Mouse (Mus musculus): ENCODE data around the gene Catsperz. TPM values are rescaled to one million over a fixed set of nuclear protein-coding genes. Genes with fewer than 3 reads are reported as not detected.
A peak's percentile ranks its signal among the peaks of the same experiment; 100 is the strongest.

Gene Catsperz
- polyA plus RNA-seq, 1 experiment from 2014 or later: 1.4 TPM

DNA sequence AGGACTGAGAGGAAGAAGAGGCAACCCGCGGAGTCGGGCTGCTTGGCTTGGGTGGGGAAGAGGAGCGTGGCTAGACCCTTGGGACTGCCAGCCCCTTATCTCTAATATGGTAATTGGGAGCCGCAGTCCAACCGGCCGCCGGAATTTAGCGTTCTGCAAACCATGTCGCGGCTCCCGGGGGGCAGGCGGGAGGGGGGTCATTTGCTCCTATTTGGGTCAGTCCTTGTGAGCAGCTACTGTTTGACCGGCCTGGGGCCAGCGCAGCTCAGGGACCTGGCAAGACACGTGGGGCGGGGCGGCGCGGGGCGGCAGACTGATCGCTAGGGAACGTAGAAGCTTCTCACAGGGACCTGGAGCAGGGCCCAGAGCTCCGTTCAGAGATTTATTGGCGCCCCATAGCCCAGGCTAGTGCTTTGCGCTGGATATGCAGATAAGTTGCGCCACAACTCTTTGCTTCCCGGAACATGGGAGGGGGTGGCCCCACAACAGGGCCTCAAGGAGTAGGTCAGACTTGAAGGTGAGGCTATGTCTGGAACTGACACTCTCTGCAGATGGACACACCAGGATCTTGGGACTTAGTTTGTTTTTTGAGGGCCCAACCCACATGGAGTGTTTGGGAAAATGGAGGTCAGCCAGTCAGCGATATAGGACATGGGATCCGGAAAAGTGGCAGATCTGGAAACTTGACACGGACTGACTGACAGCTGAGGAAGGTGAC lies 27.0 kb upstream of the Catsperz start:
- Histone ChIP-seq H3K4me2 (ENCODE audit: low read length) (peak overlapping the region; percentile 88), H3K36me3 (ENCODE audit: control insufficient read depth, insufficient read depth, low read length) (peaks cover 28% of the 10 kb centered on the region), H3K4me3 (ENCODE audit: control insufficient read depth in 1 of 2, insufficient read depth in 1 of 2, low read depth in 1 of 2, low read length in 2 of 2) (peak overlapping the region; percentile 64 to 66), H3K27me3 (ENCODE audit: control insufficient read depth, insufficient read depth, low read length) (no peaks in the 10 kb centered on the region), H3K9me3 (ENCODE audit: control insufficient read depth, low read length) (no peaks in the 10 kb centered on the region), H3K4me1 (ENCODE audit: control insufficient read depth in 2 of 2, insufficient read depth in 2 of 2, low read length in 2 of 2) (peaks cover 28 to 50% of the 10 kb centered on the region in 2 experiments), H3K27ac (replicated peaks in 1 of 2; ENCODE audit: control insufficient read depth in 1 of 2, insufficient read depth in 1 of 2, low read depth in 2 of 2, low read length in 2 of 2) (peak overlapping the region; percentile 97 to 98), H3K9ac (ENCODE audit: low read length) (peak overlapping the region; percentile 88)
- peak; percentile 51 for ATAC-seq (ENCODE audit: insufficient number of reproducible peaks, insufficient read depth, low FRiP score, low read depth)
- WGBS: 1% methylated on average over 31 of the region's 31 CpGs

DNA sequence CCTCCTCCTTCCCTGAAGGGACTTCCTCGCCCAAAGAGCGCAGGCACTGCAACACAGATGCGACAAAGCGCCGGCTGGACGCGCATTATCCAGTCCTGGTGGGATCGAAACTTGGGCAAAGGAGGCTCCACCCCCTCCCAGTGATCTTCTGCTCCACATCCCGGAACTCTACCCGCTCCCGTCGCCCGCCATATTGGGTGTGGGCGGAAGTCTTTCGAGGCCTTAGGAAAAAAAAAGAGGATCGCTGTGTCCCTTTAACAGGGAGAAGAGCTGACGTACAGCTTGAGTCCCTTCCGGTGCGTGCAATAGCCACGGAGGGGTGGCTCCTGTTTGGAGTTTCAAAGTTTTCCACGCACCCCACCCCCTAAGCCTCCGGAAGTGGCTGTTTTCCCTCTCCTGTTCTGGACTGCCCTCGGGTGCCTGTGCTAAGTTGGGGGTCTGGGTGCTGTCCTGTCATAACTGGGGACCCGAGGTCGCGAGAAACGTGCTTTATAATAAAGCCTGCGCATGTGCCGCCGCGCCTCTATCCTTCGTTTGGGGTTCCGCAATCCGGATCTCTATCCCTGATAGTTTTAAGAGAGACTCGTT lies 26.3 kb upstream of the Catsperz start:
- Histone ChIP-seq H3K9me3 (ENCODE audit: control insufficient read depth, low read length) (no peaks in the 10 kb centered on the region), H3K4me3 (ENCODE audit: control insufficient read depth in 1 of 2, insufficient read depth in 1 of 2, low read depth in 1 of 2, low read length in 2 of 2) (peak overlapping the region; percentile 64 to 66), H3K27me3 (ENCODE audit: control insufficient read depth, insufficient read depth, low read length) (no peaks in the 10 kb centered on the region), H3K36me3 (ENCODE audit: control insufficient read depth, insufficient read depth, low read length) (peaks cover 21% of the 10 kb centered on the region), H3K9ac (ENCODE audit: low read length) (peak overlapping the region; percentile 88), H3K4me1 (ENCODE audit: control insufficient read depth in 2 of 2, insufficient read depth in 2 of 2, low read length in 2 of 2) (peaks cover 28 to 50% of the 10 kb centered on the region in 2 experiments), H3K27ac (replicated peaks in 1 of 2; ENCODE audit: control insufficient read depth in 1 of 2, insufficient read depth in 1 of 2, low read depth in 2 of 2, low read length in 2 of 2) (peak overlapping the region; percentile 97 to 98), H3K4me2 (ENCODE audit: low read length) (peak overlapping the region; percentile 88)
- peak; percentile 57 for ATAC-seq (ENCODE audit: insufficient number of reproducible peaks, insufficient read depth, low FRiP score, low read depth)
- whole genome bisulfite sequencing: under 1% methylated on average over 35 of the region's 35 CpGs

DNA sequence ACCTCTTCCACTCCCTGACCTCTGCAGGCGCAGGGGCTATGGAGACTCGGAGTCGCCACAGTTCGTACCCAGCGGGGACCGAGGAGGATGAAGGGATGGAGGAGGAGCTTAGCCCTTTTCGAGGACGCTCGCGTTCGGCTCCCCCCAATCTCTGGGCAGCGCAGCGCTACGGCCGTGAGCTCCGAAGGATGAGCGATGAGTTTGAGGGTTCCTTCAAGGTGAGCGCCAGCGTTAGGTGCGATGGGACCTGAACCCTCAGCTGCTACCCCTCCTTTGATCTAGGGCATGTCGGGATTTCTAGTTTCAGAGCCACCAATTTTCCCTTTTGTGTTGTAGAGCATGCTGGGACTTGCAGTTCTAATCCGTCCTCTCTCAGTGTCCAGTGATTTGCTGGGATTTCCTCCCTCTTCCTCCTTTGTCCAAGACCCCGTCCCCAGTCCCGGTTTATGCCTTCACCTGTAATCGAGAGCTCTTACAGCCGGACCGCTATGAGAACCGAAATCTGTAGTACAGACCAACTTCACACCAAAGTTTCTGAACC lies 25.5 kb upstream of the Catsperz start:
- Histone ChIP-seq H3K4me1 (ENCODE audit: control insufficient read depth in 2 of 2, insufficient read depth in 2 of 2, low read length in 2 of 2) (peaks cover 24 to 45% of the 10 kb centered on the region in 2 experiments), H3K27ac (replicated peaks in 1 of 2; ENCODE audit: control insufficient read depth in 1 of 2, insufficient read depth in 1 of 2, low read depth in 2 of 2, low read length in 2 of 2) (peak overlapping the region; percentile 97 to 98), H3K9ac (ENCODE audit: low read length) (peak overlapping the region; percentile 88), H3K27me3 (ENCODE audit: control insufficient read depth, insufficient read depth, low read length) (no peaks in the 10 kb centered on the region), H3K4me3 (ENCODE audit: control insufficient read depth in 1 of 2, insufficient read depth in 1 of 2, low read depth in 1 of 2, low read length in 2 of 2) (peak overlapping the region; percentile 64 to 66), H3K36me3 (ENCODE audit: control insufficient read depth, insufficient read depth, low read length) (peaks cover 18% of the 10 kb centered on the region), H3K4me2 (ENCODE audit: low read length) (peak overlapping the region; percentile 88), H3K9me3 (ENCODE audit: control insufficient read depth, low read length) (no peaks in the 10 kb centered on the region)
- peak; percentile 24; the same call in 1 of the 2 replicates for ATAC-seq (ENCODE audit: insufficient number of reproducible peaks, insufficient read depth, low FRiP score, low read depth)
- WGBS: under 1% methylated on average over 28 of the region's 28 CpGs

DNA sequence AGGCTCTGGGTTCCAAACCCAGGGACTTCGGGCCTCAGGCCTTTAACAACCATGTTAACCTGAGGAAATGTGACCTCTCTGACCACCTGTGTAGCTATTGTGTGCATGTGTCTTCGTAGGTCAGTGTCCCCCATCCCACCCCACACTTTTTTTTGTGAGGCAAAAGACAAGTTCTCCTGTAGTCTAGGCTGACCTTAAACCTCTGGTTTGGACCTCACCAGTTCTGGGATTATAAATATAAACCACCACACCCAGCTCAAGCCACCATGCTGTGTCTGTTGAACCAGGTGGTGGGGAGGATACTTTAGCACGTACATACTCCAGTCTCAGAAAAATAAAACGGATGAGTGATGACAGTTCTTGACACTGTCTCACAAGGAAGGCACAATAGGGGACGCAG lies 24.8 kb upstream of the Catsperz start:
- no peak for ATAC-seq (ENCODE audit: insufficient number of reproducible peaks, insufficient read depth, low FRiP score, low read depth)
- H3K27me3 ChIP-seq (ENCODE audit: control insufficient read depth, insufficient read depth, low read length): no peaks in the 10 kb centered on the region
- WGBS: 57% methylated on average over 5 of the region's 5 CpGs
- peaks cover 17% of the 10 kb centered on the region for H3K36me3 ChIP-seq (ENCODE audit: control insufficient read depth, insufficient read depth, low read length)
- H3K9me3 ChIP-seq (ENCODE audit: control insufficient read depth, low read length): no peaks in the 10 kb centered on the region
- peak overlapping the region; percentile 88 for H3K4me2 ChIP-seq (ENCODE audit: low read length)
- H3K27ac ChIP-seq (replicated peaks in 1 of 2; ENCODE audit: control insufficient read depth in 1 of 2, insufficient read depth in 1 of 2, low read depth in 2 of 2, low read length in 2 of 2): peak overlapping the region in 1 of 2 experiments; percentile 98; a peak in 2 of 4 replicates
- peaks cover 17 to 37% of the 10 kb centered on the region in 2 experiments for H3K4me1 ChIP-seq (ENCODE audit: control insufficient read depth in 2 of 2, insufficient read depth in 2 of 2, low read length in 2 of 2)
- H3K9ac ChIP-seq (ENCODE audit: low read length): peak overlapping the region; percentile 88
- peak overlapping the region in 1 of 2 experiments; percentile 64; a peak in 2 of 4 replicates for H3K4me3 ChIP-seq (ENCODE audit: control insufficient read depth in 1 of 2, insufficient read depth in 1 of 2, low read depth in 1 of 2, low read length in 2 of 2)

DNA sequence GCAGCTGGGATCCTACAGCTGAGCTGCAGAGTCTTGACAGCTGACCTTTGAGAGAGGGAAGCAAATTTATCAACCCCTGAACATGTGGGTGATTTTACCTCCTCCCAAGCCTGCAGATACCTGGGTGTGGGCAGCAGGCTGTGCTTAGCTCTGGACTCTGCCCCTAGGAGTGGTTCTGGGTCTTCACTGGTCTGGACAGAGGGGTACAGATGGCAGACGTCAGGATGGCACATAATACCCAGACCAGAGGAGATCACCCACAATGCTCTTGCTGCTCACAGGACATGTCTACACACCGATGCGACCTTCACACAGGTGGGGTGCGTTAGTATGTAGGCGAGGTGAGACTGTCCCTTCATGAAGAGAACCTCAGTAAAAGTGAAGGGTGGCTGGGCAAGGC lies 24.4 kb upstream of the Catsperz start:
- peaks cover 15 to 34% of the 10 kb centered on the region in 2 experiments for H3K4me1 ChIP-seq (ENCODE audit: control insufficient read depth in 2 of 2, insufficient read depth in 2 of 2, low read length in 2 of 2)
- 88% methylated on average over 5 of the region's 5 CpGs for WGBS
- ATAC-seq (ENCODE audit: insufficient number of reproducible peaks, insufficient read depth, low FRiP score, low read depth): no peak
- H3K27ac ChIP-seq (replicated peaks in 1 of 2; ENCODE audit: control insufficient read depth in 1 of 2, insufficient read depth in 1 of 2, low read depth in 2 of 2, low read length in 2 of 2): no peak overlapping the region
- no peaks in the 10 kb centered on the region for H3K27me3 ChIP-seq (ENCODE audit: control insufficient read depth, insufficient read depth, low read length)
- no peak overlapping the region for H3K4me3 ChIP-seq (ENCODE audit: control insufficient read depth in 1 of 2, insufficient read depth in 1 of 2, low read depth in 1 of 2, low read length in 2 of 2)
- H3K9me3 ChIP-seq (ENCODE audit: control insufficient read depth, low read length): no peaks in the 10 kb centered on the region
- H3K36me3 ChIP-seq (ENCODE audit: control insufficient read depth, insufficient read depth, low read length): peaks cover 13% of the 10 kb centered on the region
- no peak overlapping the region for H3K4me2 ChIP-seq (ENCODE audit: low read length)
- no peak overlapping the region for H3K9ac ChIP-seq (ENCODE audit: low read length)

DNA sequence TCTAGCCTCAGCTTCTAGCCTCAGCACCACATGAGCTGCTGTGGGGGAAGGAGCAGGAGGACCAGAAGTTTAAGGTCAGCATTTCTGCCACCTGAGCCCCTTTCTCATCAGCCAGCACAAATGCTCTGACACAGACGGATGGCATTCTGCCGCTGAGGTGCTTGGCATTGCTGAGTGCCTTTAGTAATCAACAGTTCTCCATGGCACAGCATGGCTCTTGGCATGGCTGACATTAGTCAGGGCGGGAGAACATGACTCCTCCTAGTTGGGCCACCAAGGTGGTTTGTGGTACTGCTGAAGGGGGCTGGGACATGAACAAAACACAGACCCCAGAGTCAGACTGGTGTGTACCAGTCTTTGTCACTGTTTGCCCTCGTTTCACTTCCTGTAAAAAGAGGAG lies 23.0 kb upstream of the Catsperz start:
- 86% methylated on average over 4 of the region's 4 CpGs for WGBS
- no peak for ATAC-seq (ENCODE audit: insufficient number of reproducible peaks, insufficient read depth, low FRiP score, low read depth)

DNA sequence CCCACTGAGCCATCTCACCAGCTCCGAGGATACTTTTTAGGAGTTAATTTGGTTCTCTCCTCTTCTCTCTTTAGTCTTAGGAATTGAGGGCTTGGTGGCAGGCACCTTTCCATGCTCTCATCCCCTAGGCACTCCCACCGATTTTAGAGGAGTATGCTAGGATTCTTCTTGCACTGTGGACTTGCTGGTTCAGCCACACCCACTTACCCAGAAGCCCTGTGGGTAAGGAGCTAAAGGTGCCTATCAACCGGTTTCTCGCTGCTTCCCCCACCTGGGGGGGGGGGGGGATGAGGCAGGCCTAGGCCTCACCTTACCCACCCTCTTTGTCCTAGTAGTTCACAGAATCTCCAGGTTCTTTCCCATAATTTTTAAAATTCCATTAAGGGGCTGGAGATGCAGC lies 22.6 kb upstream of the Catsperz start:
- Histone ChIP-seq H3K4me1 (ENCODE audit: control insufficient read depth in 2 of 2, insufficient read depth in 2 of 2, low read length in 2 of 2) (peaks cover 11 to 25% of the 10 kb centered on the region in 2 experiments), H3K9ac (ENCODE audit: low read length) (no peak overlapping the region), H3K27me3 (ENCODE audit: control insufficient read depth, insufficient read depth, low read length) (no peaks in the 10 kb centered on the region), H3K27ac (replicated peaks in 1 of 2; ENCODE audit: control insufficient read depth in 1 of 2, insufficient read depth in 1 of 2, low read depth in 2 of 2, low read length in 2 of 2) (no peak overlapping the region), H3K4me3 (ENCODE audit: control insufficient read depth in 1 of 2, insufficient read depth in 1 of 2, low read depth in 1 of 2, low read length in 2 of 2) (no peak overlapping the region), H3K9me3 (ENCODE audit: control insufficient read depth, low read length) (no peaks in the 10 kb centered on the region), H3K4me2 (ENCODE audit: low read length) (no peak overlapping the region), H3K36me3 (ENCODE audit: control insufficient read depth, insufficient read depth, low read length) (peaks cover 14% of the 10 kb centered on the region; the same call in 1 of the 2 replicates)
- no peak for ATAC-seq (ENCODE audit: insufficient number of reproducible peaks, insufficient read depth, low FRiP score, low read depth)
- 56% methylated on average over 4 of the region's 4 CpGs for WGBS

More for the DNA sequence above, 23.0 kb upstream of the Catsperz start:
- H3K4me3 ChIP-seq (ENCODE audit: control insufficient read depth in 1 of 2, insufficient read depth in 1 of 2, low read depth in 1 of 2, low read length in 2 of 2): no peak overlapping the region
- no peaks in the 10 kb centered on the region for H3K27me3 ChIP-seq (ENCODE audit: control insufficient read depth, insufficient read depth, low read length)
- no peak overlapping the region for H3K4me2 ChIP-seq (ENCODE audit: low read length)
- H3K9ac ChIP-seq (ENCODE audit: low read length): no peak overlapping the region
- peaks cover 14 to 25% of the 10 kb centered on the region in 2 experiments for H3K4me1 ChIP-seq (ENCODE audit: control insufficient read depth in 2 of 2, insufficient read depth in 2 of 2, low read length in 2 of 2)
- H3K9me3 ChIP-seq (ENCODE audit: control insufficient read depth, low read length): no peaks in the 10 kb centered on the region
- H3K27ac ChIP-seq (replicated peaks in 1 of 2; ENCODE audit: control insufficient read depth in 1 of 2, insufficient read depth in 1 of 2, low read depth in 2 of 2, low read length in 2 of 2): no peak overlapping the region
- H3K36me3 ChIP-seq (ENCODE audit: control insufficient read depth, insufficient read depth, low read length): peaks cover 14% of the 10 kb centered on the region; the same call in 1 of the 2 replicates

All from heart, embryonic 14.5 days (tissue).